Mouse (Mus musculus) layer of hippocampus, adult 8-10 months (tissue): ENCODE data around the gene Sox15. TPM values are rescaled to one million over a fixed set of nuclear protein-coding genes. Genes with fewer than 3 reads are reported as not detected.
A peak's percentile ranks its signal among the peaks of the same experiment; 100 is the strongest.

ENCODE experiments used
- DNase-seq, 2 experiments: peaks; one replicate each; pipeline ENCODE4 v3.0.0; 2022; ENCODE audit warnings: low spot score in 2 of 2
- total RNA-seq, 4 experiments: library from RNA; stranded (reverse); gene quantifications; 2 replicates each; pipeline ENCODE4 v1.2.4; 2022

The Sox15 gene
- total RNA-seq, 4 experiments from 2014 or later: not detected

DNA sequence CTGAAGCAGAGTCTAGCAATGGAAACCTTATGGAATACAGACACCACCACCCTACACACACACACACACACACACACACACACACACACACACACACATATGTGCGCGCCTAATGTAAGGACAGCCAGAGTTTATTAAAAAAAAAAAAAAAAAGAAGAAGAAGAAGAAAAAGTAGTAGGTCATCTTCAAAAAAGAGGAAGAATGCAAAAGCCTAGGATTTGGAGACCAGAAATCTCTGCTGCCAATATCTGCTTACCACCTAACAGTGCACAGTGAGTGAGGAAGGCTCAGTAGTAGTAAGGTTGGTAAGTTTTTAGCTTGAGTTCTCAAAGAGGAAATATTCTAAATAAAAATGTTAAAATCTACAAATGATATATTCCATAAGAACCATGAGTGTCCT lies 24.0 kb downstream of the Sox15 start:
- DNase-seq: no peak

DNA sequence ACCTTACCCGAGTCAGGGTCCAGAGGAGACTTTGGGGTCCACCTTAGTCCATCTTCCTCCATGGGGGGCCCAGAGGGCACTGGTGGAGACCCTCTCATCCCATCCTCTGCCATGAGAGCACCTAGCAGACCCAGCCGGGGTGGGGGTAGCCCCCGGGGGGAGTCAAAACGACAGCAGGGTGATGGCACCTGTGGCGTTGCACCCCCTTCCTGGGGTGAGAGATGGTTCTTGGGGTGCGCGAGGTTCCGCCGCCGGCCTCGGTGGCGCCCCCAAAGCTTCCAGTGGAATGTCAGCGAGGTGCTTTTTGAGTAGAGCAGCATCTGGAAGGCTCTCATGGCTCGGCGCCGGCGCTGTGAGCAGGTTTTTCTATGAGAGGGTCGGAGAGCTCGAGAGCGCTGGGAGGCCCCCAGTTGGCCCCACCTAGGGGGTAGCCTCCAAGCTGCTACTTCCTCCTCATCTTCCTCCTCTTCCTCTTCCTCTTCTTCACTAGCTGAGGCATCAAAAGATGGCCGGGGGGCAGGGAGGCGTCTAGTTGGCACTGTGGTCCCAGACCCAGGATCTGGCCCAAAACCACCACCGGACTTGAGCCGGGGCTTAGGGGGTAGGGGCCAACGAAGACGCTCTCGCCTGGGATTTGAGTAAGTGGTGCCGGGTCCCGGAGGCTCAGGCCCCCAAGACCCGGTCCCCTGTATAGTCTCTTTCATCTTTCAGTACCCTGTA lies 25.2 kb downstream of the Sox15 start:
- DNase-seq: no peak

DNA sequence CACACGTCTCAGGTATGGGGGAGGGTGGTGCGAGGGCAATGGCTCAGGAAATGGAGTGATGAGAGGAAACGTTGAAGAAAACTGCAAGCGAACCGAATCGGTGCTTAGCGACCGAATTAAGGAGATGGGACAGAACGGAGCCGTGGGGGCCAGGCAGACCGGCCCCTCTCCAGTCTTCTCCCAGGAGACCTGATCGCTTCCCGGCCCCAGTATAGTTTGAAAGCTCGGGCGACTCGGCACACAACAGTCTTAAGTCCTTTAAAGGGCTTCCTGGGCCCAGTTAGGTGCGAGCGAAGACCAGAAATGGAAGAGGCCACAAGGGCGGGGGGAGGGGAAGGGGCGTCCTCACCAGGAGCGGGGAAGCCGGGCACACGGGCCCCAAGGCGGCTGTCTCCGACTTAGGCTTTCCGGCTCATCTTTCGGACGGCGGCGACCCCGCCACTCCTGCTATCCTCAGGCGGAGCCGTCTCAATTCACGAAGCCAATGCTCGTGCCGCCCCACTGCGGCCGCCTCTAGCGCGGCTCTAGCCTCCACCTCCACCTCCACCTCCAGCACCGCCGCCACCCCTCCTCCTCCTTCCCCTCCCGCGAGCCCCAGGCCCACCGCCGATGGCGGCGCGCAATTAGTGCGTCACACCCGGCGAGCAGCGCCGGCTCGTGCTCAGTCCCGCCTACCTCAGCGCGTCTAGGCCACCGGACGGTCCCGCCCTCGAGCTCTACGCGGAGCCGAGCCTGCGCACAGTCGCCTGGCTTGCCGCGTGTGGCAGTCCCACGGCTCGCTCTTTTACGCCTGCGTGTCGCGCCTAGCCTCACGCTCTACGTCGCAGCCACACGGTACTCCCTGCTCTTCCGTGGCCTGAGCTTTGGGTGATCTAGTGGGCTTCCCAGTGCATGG lies 26.4 kb downstream of the Sox15 start, which contains the start of gene Senp3:
Senp3 (minus strand) TSS at position 771 of the 895 bp plus-strand sequence.
- DNase-seq: peak; percentile 95 to 96

DNA sequence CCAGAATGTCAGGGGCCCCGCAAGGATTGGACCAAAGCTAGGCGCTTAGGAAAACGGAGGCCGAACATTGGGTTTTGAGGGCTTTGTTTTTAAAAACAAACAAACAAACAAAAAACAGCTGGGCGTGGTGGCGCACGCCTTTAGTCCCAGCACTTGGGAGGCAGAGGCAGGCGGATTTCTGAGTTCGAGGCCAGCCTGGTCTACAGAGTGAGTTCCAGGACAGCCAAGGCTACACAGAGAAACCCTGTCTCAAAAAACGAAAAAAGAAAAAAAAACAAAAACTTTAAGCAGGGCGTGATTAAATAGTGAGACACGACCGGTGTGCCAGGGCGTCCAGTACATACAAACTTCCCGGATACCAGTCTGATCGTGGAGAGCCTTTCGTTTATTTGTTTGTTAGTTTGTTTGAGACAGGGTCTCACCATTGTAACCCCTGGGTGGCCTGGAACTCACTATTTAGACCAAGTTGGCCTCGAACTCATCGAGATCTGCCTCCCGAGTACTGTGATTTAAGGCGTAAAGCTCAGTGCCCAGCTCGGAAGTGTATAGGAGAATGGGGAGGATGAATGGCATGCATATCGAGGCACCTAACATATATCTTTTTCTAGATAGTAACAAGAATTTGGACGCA lies 27.2 kb downstream of the Sox15 start:
- no peak for DNase-seq

DNA sequence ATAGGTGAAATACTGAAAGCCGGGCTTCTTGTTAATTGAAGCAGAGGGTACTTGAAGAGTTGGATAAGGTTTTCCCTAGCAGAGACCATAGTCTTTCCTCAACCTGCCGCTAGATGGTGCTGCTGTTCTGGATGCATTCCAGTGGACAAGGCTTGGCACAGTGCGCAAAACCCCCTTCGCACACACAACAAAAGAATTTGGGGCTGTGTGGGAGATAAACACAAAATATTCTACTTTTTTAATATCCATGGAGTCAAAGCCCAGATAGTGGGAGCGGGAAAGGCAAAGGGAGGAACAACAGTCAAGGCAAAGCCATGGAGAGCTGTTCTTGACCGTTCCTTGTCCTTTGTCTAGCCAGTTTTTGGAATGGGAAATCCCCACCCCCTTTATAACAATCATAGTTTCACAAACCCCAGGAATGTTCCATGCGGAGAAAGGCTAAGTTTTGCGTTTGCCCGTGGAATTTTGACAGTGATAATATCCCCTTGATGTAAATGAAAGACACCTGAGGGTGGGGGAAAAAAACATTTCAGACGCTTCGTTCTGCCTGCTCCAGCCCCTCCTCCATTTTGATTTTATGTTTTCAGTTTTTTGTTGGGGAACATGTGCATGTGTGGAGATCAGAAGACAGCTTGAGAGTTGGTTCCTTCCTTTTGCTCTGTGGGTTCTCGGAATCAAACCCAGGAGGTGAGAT lies 27.9 kb downstream of the Sox15 start:
- DNase-seq: peak; percentile 80 to 91

DNA sequence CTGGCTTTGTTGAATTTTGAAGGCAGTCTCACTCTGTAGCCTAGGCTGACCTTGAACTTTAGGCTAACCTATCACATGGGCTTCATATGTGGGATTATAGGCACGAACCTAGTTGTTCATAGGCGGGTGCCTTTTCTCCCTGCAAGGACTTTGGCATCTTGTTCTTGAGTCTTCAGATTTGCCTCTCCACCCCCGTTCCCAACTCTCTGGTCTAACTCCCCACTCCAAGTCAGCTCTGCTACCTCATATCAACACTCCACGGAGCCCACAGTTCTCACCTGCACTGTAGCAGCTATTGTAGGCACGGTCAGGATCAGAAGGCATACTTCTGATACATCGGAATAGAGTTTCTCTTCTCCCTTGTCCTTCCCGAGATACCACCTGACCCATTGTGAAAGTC lies 28.5 kb downstream of the Sox15 start:
- no peak for DNase-seq

DNA sequence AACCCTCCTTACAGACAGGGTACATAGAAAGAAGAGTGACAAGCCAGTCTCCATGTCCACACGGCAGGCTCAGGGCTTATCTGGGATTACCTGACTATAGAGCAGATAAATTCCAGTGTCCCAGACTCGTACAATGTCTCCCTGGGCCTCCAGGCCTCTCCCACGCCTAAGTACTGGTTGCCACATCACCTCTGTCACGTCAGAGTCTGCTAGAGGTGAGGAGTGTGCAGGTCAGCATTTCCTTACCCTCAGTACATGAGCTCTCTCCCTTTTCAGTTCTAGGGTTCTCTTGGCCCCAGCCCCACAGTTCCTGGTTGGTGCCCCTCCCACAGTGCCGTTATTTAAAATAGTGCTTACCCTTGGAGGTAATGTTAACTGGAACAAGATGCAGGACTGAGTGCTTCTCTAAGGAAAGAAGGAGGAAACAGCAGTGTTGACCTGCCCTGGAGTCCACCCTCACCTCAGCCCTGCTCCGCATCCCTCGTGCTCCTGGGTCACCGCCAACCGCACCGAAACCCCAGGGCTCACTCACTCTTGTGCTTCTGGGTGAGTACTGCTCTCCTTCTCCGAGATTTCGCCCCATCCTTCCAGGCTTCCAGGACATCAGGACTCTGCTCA lies 29.1 kb downstream of the Sox15 start:
- DNase-seq: no peak

DNA sequence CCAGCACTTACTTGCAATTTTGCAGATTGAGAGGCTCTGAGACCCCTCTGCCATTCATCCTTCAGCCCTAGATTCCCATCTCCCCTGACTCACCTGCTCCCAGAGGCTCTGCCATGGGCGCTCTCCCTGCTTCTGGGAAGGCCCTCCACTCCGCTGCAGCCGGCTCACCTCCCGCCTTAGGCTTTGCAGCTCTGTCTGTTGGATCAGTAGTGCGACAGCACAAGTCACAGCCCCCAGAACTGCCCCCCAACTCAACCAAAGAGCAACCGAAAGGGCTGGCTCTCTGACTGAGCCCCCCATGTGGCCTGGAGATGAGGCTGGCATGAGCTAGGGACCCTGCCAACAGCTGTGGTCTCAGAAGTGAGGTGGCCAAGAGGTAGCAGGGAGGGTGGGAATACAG lies 29.8 kb downstream of the Sox15 start:
- no peak for DNase-seq

DNA sequence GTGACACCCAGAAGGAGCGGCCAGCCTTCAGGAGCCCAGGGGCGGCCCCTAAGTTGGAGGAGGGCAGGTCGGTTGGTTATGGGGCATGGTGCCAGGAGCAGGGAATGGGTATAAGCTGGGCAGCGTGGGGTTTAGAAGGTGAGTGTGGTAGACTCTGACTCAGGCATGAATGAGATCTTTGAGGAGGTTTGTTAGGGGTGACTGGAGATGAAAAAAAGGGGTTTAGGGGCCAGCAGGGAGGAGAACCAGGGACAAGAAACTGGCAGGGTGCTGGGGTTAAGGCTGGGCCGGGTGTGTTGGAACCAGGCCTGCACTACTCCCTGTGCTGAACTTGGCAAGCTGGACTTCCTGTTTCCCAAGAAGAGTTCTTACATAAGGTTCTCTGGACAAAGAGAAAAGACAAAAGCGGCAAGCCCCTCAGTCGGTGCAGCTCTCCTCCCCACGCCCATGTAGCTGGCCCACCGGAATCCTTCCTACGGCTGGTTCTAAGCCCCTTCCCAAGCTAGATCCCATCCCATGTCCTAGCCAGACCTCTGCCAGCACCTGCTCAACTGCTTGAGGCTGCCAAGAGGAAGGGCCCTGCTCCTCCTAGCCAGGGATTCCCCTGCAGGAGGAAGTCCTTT lies 30.5 kb downstream of the Sox15 start, which contains the start of gene Tnfsf13:
Tnfsf13 (minus strand) TSS at position 259 of the 623 bp plus-strand sequence.
- peak; percentile 58 to 73 for DNase-seq

DNA sequence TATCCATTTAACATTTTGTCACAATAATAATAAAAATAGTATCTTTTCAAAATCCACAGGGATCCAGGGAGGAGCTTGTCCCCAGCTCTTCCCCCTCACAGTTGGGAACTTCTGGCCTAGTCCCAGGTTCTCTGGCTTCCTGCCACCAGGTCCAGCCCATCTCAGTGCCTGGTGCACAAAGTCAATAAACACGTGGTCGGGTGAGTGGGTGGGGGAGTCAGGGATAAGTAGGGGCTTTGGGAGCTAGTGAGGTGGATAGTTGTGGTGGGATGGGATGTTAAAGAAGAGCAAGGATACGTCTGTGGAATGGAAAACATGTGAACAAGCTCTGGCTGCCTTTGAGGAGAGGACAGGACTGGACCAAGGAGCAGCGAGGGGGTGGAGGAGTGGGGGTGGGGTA lies 31.3 kb downstream of the Sox15 start:
- DNase-seq: no peak

DNA sequence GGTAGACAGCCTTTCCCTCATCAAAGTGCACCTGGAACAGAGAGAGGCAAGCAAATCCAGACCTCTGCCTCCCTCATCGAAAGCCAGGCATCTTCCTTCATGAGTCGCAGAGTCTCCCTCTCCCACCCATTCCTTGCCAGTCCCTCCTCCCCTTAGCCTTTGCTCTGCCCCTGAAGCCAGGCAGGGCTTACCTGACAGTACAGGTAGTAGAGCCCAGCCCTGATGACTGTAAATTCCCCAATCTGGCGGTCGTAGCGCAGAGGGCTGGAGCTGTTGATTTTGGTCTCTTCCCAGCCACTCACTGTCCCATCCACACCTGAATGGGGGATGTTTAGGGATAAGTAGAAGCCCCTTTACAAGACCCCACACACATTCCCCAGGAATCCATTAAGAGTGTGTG lies 31.9 kb downstream of the Sox15 start:
- no peak for DNase-seq

DNA sequence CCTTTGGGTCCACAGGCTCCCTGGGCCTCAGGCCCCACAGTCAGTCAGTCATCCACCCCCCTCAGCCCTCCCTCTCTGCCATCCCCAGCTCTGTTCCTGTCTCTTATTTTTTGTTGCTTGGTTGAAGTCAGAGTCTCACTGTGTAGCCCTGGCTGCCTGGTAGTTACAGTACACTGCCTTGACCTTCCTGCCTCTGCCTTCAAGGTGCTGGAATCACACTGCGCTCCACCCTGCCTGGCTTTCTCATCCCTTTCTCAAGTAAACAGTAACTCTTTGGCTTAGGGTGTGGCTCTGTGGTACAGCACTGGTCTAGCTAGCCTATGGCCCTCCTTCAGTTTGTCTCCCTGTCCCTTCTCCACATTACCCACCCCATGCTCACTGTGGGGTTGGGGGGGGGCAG lies 34.8 kb downstream of the Sox15 start:
- no peak for DNase-seq

DNA sequence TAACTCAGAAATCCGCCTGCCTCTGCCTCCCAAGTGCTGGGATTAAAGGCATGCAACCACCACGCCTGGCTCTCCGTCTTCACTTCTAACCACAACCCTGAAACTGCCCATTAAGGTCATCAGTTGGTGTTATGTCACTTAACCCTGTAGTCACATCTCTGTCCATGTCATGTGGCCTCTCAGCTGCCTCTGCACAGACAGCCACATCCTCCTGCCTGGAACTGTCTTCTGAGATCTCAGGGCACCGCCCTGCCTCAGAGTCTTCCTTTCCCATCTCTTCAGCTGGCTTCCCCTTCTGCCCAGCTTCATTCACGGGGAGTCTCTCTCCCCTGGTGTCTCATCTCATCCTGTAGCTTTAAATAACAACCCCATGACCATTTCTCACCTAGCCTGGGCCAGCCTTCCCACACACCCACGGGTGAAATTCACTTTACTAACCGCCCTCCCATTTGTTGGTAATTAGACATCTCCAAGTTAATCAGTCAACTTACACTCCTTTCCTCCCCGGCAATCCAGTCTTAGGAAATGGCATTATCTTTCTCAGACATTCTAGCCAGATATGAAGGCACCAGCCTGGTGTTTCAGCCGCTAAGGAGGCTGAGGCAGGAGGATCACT lies 37.2 kb downstream of the Sox15 start:
- no peak for DNase-seq

DNA sequence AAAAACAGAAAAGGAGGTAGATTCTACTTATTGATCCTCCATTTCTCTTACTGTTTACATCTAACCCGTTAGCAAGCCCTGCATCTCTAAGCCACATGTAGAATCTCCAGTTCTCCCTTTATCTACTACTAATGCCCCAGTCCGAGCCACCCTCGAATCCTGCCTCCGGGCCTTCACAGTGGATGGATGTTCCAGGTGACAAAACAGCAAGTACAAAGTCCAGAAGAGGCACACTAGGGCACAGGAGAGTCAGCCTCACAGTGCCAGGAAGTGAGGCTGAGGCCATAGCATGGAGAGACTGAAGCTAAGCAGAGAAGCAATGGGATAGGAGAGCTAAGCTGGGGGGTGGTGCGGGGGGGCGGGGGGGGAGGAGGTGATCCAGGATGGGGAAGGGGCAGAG lies 37.7 kb downstream of the Sox15 start:
- DNase-seq: no peak

DNA sequence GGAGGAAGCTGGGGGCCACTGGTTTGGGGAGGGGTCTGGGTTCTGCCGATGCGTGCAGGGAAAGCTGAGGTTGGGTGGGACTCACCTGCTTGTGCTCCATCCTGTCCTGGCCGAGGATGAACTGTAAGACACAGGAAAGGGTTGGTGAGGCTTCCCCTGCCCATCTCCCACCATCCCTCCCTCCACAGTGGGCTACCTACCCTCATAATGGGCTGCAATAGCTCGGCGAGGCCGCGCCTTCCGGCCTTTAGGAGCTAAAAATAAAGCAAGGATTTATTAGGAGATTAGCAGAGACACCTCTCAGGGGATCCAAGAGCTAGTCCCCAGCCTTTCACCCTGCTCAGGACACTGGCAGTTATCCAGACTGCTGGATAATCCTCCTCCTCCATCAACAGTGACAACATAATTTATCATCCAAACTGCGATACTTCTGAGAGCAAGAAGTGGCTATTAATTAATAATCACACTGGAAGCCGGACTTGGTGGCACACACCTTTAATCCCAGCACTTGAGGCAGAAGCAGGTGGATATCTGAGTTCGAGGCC lies 38.4 kb downstream of the Sox15 start:
- no peak for DNase-seq

DNA sequence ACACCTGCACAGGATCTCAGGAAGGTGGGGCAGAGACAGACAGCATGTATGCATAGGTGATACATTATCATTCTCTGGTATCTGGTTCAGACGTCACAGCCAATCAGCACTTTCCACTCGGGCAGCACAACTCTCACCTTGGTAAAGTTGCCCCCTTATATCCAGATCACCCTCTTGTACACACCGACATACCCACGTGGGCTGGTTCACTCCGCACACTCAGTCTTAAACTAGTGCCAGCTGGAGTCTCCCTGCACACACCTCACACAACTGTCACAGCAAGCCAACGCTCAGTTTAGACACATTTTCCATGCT lies 39.9 kb downstream of the Sox15 start:
- no peak for DNase-seq

DNA sequence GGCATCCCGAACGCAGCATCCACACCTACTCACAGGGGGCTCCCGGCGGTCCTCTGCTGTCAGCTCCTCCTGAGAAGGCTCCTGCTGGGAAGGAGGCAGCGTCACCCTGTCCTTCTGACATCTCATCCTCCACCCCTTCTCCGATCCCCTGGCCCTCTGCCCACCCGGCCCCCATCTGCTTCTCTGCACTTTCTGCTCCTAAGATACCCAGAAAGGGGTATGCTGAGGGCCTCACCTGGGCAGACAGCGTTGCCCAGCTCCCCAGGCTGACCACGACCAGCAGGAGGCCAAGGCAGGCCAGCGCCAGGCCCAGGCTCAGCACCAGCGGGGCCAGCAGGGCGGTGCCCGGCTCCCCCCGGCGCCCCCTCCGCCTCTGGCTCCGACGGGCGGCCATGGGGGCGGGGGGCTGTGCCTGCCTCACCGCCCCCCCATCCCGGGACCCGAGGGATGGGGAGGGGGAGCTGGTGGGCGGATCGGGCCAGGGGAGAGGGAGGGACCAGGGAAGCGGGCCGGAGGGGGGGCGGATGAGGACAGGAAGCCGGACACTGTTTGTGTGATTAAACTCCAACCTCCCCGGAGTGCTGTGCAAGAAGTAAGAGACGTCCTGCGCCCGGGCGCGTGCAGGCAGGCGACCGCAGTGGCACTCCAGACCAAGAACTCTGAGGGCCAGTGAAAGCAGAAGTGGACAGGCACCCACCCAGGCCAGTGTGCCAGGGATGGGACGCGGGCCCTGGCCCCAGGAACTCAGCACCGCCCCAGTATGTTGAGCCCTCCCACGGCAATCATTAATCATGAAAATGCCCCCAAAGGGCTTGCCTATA lies 40.5 kb downstream of the Sox15 start, which contains the start of the genes Tnfsf12 and Tnfsfm13:
Tnfsf12 (minus strand) TSS at position 489 of the 821 bp plus-strand sequence.
Tnfsfm13 (minus strand) TSS at position 738 of the 821 bp plus-strand sequence.
- DNase-seq: no peak

DNA sequence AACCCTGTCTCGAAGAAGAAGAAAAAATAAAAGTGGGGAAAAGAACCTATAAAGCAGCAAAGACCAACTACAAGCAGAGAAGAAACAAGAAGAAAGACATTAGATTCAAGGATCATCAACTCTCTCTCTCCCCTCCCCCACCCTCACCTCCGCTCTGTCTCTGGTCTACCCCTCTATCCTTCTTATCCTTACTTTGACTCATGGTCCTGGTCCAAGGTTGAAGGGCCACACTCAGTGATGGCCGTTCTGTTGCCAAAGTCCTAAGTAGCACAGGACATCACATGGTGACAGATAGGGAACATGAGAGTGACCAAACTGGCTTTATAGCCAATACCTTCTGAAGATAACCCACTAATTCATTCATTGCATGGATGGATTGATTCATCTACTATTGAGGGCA lies 42.3 kb downstream of the Sox15 start:
- no peak for DNase-seq

DNA sequence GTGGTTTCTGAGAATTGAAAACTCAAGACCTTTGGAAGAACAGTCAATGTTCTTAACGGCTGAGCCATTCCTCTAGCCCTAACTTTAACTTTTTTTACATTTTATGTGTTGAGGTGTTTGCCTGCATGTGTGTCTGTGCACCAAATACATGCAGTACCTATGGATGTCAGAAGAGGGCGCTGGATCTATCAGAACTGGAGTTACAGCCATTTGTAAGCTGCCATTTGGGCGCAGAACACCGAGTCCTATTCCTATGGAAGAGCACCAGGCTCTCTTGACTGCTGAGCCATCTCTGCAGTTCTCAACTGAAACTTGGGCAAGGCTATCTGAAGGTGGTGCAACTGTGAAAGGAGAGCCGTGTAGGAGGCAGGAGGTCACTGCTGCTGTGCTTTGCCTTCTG lies 43.5 kb downstream of the Sox15 start:
- DNase-seq: no peak
